Mouse (Mus musculus) G1E-ER4 (cell line): Measurements from ENCODE around the gene Dgkb. TPM values are rescaled to one million over a fixed set of nuclear protein-coding genes. Genes with fewer than 3 reads are reported as not detected.

Experiments used
- GATA1 ChIP-seq: IDR thresholded peaks from one replicate; pipeline ENCODE4 v1.8.0; 2012; ENCODE audit warnings: low read length, inconsistent platforms
- polyA plus RNA-seq: library from polyadenylated mRNA; stranded (reverse); fragments of >175 nt; gene quantifications from 2 replicates; pipeline ENCODE4 v1.2.3, GENCODE M21; 2012

The Dgkb gene
- polyA plus RNA-seq, 1 experiment = not detected

GRCm38 (mm10) chr12:37956193-37956592, 138.7 kb downstream of the Dgkb start:
- no peak for TF ChIP-seq GATA1

DNA sequence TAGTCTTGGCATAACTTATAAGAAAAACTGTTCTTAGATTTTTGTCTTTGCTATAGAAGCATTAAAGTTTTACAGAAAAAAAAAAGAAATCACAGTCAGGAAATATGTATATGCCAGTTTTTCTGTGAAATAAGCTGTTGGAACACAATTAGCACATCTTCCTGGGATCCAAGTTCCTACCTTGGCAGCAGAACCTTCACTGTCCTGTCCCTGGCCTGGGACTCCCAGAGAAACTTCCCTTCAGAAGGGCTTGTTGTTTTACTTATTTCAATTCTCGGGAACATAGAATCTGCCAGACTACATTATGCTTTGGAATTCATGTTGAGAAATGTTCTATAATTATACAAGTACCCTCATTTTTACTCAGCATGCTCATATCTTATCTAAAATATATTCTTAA, 154.0 kb downstream of the Dgkb start:
- no peak for TF ChIP-seq GATA1

DNA sequence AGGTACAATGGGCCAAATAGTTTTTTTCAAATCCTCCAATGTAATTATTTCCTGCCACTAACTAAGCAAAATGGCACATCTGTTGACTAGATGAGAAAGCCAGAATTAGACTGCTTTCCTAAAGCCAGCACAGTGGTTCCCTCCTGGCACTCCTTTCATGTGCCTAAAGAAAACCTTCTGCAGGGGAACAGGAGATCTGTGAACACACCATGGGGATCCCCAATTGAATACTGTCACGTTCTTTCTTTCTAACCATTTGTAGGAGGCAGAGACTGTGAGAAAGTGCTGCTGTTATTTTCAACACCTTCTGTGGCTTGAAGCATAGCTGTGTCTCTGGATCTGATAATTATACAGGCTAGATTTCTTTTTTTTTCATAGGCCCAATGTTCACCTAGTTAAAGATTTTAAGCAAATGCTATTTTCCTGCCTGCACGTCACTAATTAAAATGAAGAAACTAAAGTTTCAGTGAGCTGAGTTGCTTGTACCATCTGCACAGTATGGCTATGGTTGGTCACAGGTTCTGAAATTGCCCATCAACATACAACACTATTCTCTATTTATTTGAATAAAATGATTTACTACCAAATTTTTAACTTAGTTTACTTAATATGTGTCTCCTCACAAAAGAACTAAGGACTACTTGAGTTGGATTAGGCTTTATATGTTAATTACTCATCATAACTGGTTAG, 161.1 kb downstream of the Dgkb start:
- TF ChIP-seq GATA1 = no peak

GRCm38 (mm10) chr12:37985352-37985751, 167.8 kb downstream of the Dgkb start:
- TF ChIP-seq GATA1 = no peak

DNA sequence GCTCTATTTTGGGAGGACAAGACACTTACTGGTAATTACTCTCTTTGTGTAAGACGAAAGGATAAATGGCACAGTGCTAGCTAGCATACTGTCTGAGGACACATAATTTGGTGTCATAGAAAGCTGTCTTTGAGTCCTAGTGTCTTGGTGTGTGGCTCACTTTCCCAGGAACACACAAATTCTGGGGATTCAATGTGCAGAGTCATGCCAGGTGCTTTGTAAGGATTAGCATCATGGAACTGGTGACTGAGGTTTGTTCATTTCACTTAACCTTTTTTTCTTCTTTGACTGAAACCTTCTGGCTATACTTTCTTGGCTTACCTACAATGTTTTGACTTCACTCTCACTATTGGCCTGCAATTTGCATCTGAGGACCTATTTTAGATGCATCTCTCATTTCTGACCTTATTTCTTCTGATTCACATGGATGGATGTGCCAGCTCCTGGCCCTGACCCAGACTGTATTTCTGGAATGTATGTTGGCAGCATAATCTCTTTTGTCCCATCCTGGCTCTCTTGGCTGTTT, 170.6 kb downstream of the Dgkb start:
- TF ChIP-seq GATA1 = no peak

GRCm38 (mm10) chr12:37993221-37993620, 175.7 kb downstream of the Dgkb start:
- no peak for TF ChIP-seq GATA1

DNA sequence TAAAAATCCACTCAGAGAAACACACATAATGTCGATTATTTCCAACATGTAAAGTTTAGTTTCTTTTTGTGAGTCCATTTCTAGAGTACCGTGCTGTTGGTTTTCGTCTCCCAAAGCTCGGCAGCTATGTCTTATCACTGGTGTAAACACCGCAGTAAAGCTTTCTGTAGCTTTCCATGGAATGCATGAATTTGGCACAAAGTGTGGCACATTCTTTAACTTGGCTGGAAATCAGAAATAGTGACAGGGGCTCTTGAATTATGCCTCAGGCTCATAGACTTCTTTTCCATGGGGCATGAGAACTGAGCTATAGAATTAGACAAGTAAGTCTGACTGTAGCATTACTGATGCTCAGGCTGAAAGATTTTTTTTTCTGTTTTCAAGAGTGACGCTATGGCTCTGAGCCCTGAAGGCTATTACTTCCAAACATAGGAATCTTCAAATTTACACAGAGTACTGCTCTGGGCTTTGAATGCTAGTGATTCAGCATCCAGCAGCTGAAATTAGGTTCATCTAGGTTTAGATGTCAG, 179.0 kb downstream of the Dgkb start:
- no peak for TF ChIP-seq GATA1

DNA sequence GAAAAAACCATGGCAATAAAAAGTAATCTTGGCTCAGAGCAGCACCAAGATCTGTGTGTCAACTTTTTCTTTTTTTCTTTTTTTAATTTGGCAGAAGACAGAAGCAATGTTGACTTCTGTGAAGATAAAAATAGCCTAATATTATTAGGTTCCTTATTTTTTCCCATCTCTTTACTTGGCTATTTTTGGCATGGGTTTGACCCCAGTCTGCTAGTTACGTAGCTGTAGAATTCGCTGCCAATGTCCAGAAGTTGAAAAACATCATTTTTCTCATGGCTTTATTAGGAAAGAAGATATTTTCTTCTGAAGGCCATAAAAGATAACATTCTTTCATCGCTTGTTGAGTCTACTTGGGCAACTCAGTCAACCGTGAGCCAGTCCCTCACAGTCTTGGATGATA, 200.1 kb downstream of the Dgkb start:
- TF ChIP-seq GATA1 = no peak

DNA sequence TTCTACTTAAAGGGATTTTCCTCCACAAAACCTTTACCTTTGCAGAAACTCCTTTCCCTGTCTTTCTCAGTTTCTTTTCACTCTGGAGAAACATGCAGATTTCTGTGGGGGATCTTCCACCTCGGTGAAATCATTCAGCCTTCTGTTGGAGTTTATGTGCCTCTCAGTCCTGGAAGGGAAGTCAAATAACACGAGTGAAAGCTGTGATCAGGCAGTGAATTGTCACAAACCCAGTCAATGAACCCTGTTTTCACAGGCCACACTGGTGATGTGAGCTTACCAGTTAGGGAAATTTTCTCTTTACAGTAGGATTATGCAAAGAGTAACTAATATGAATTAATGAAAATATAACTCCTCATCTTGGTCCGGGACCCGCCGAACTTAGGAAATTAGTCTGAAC, 229.7 kb downstream of the Dgkb start:
- TF ChIP-seq GATA1 = no peak

GRCm38 (mm10) chr12:38088224-38088623, 270.7 kb downstream of the Dgkb start:
- no peak for TF ChIP-seq GATA1

DNA sequence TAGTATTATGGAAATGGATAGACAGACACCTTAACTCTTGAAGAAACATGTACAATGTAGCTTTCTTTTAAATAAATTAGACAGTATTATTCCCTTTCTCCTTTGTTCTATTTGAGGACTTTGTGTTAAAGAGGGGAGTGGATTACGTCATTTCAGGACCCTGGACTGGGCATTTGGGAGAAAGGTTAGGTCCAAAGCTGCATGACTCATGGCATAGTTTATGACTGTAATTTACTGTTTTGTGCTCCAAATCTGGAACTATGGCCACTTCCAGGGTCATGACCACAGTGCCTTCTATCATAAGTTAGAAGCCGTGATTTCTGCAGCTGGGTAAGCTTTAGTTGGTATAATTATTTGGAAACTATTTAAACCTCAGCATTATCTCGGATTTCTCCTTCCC, 294.4 kb downstream of the Dgkb start:
- TF ChIP-seq GATA1 = no peak

DNA sequence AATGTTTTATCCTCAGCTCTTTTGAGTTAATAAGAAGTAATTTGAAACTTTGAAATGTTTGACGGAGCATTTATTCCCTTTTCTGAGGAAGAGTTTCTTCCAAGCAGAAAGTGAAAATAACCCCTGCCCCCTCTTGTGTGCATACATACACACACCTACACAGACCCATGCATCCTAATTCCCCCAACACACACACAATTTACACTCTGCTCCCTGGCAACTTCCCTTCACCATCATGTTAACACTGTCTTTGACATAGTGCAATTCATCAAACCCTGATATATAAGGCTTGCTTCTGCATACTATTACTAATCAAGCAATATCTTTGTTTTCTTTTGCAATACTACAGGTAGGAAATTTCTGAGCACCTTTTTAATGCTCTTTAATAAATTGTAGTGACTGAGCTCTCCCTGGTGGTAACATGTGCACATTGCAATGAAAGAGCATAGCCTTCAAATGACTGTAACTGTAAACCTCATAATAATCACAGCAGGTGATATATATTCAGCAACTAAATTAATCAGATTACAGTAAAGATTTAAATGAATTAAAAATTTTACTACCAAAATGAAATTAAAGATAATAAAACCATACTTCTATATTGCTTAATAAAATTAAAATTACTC, 297.6 kb downstream of the Dgkb start:
- TF ChIP-seq GATA1 = no peak

DNA sequence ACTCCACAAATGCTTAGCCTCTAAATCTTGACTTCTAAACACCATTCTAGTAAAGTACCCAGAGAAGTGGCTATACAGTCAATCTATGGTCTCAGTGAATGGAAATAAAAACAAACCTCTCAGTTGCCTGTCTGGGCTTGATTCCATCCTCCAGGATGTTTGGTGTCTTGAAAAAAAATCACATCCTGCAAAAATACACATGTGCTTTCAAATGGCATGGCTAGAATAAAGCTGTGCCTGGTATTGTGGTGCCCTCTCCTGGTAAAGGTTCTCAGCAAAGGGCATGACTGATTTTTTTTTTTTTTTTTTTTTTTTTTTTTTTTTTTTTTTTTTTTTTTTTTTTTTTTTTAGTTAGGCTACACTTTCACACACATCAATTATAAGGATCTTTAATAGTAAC, 306.0 kb downstream of the Dgkb start:
- no peak for TF ChIP-seq GATA1

DNA sequence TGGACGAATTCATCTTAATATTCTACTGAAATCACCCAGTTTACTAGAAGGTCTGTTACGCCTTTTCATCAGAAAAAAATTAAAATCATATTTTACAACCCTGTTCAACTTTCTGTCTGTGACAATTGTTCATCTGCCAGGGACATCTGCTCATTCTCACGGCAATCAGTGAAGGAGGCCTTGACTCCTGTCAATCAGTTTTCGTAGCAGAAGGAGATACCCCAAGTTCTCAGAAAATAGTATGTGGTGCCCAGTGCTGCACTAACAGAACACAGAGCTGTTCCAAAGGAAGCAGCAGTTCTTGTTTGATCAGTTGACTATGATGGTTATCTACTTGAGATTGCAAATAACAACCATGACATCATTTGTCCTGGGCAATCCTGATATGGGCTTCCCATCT, 307.8 kb downstream of the Dgkb start:
- TF ChIP-seq GATA1 = no peak

GRCm38 (mm10) chr12:38130209-38130915, 312.8 kb downstream of the Dgkb start:
- TF ChIP-seq GATA1 = no peak

DNA sequence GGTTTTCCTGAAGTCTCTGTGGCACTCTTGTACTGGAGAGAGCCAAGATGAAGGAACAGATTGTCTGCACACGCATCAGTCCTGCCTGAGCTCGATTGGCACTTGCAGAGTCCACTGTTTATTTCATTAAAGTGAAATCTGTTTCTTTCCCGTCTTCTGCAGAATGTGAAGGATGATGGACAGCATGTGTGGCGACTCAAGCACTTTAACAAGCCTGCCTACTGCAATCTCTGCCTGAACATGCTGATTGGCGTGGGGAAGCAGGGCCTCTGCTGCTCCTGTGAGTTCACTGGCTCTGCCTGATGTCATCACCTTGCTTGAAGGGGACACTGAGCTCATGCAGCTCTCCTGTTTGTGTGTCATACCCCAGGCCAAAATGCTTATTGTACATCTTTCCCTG, 318.9 kb downstream of the Dgkb start:
- TF ChIP-seq GATA1 = no peak
